Mouse (Mus musculus): ENCODE measurements around the gene Ep300. TPM values are rescaled to one million over a fixed set of nuclear protein-coding genes. Genes with fewer than 3 reads are reported as not detected.
A peak's percentile ranks its signal among the peaks of the same experiment; 100 is the strongest.
"Not testable (repeated sequence)": the region's sequence is repeated elsewhere in the genome, so short reads cannot be mapped to it uniquely, and the experiment has no call there.

The Ep300 gene
- polyA plus RNA-seq, 1 experiment from 2014 or later: 17.3 TPM

DNA sequence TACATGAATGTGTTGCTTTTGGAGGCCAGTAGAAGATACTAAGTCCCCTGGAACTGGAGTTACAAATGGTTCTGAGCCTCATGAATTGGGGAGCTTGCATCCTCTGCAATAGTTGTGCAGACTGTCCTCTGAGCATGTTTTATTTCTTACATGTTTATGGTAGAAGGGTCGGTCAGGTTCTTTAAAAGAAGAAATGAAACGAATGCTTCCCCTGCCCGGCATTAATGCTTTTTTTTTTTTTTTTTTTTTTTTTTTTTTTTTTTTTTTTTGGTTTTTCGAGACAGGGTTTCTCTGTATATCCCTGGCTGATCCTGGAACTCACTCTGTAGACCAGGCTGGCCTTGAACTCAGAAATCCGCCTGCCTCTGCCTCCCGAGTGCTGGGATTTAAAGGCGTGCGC, 13.6 kb downstream of the Ep300 start:
- not testable (repeated sequence) for H3K27me3 ChIP-seq (replicated peaks); H3K4me3 ChIP-seq; H3K4me1 ChIP-seq (replicated peaks); H3K9ac ChIP-seq; H3K9me3 ChIP-seq (replicated peaks); ATAC-seq (ENCODE audit: insufficient number of reproducible peaks, low FRiP score); H3K27ac ChIP-seq (ENCODE audit: poor library complexity, severe bottlenecking); H3K4me2 ChIP-seq
- H3K36me3 ChIP-seq: peaks cover 27% of the 10 kb centered on the region
- WGBS: 93% methylated on average over 8 of the region's 8 CpGs

DNA sequence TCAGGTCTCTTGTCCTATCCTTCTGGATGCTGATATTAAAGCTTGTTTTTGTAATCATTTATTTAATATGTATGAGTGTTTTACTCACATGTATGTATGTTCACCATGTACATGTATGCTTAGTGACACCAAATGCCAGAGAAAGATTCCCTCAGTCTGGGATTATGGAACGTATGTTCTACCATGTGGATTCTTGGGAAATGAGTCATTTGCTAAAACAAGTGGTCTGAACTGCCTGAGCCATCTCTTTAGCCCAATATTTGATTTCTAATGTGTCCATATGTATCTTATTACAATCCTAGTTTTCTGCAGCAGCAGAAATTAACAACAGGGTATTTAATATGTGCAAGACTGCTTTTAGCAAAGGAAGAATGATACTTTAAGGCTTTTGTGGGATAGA, 20.1 kb downstream of the Ep300 start:
- no peak for ATAC-seq (ENCODE audit: insufficient number of reproducible peaks, low FRiP score)

DNA sequence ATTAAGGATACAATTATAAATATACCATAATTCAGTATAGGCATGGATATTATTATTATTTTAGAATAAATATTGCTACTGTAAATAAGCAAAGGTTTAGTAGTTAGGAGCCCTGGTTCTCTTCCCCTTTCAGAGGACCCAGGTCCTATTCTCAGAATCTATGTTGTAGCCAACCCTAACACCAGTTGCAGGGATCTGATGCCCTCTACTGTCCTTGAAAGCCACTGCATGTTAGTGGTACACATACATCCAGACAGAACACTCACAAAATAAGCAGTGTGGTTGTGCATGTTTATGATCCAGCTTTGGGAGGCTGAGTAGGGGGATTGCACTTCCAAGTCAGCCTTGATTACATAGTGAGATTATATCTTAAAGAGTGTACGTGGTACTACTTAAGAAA, 21.5 kb downstream of the Ep300 start:
- H3K9me3 ChIP-seq (replicated peaks): no peaks in the 10 kb centered on the region
- peaks cover 52% of the 10 kb centered on the region for H3K36me3 ChIP-seq
- no peak overlapping the region for H3K9ac ChIP-seq
- H3K27ac ChIP-seq (ENCODE audit: poor library complexity, severe bottlenecking): no peak overlapping the region
- no peaks in the 10 kb centered on the region for H3K4me1 ChIP-seq (replicated peaks)
- H3K4me2 ChIP-seq: no peak overlapping the region
- 86% methylated on average over 1 of the region's 1 CpGs for WGBS
- no peaks in the 10 kb centered on the region for H3K27me3 ChIP-seq (replicated peaks)
- no peak for ATAC-seq (ENCODE audit: insufficient number of reproducible peaks, low FRiP score)
- H3K4me3 ChIP-seq: no peak overlapping the region

More for the DNA sequence above, 20.1 kb downstream of the Ep300 start:
- Histone ChIP-seq H3K4me1 (replicated peaks) (no peaks in the 10 kb centered on the region), H3K9ac (no peak overlapping the region), H3K9me3 (replicated peaks) (no peaks in the 10 kb centered on the region), H3K4me3 (no peak overlapping the region), H3K4me2 (no peak overlapping the region), H3K27ac (ENCODE audit: poor library complexity, severe bottlenecking) (no peak overlapping the region), H3K27me3 (replicated peaks) (no peaks in the 10 kb centered on the region), H3K36me3 (peaks cover 47% of the 10 kb centered on the region)
- WGBS: 28% methylated on average over 1 of the region's 1 CpGs

DNA sequence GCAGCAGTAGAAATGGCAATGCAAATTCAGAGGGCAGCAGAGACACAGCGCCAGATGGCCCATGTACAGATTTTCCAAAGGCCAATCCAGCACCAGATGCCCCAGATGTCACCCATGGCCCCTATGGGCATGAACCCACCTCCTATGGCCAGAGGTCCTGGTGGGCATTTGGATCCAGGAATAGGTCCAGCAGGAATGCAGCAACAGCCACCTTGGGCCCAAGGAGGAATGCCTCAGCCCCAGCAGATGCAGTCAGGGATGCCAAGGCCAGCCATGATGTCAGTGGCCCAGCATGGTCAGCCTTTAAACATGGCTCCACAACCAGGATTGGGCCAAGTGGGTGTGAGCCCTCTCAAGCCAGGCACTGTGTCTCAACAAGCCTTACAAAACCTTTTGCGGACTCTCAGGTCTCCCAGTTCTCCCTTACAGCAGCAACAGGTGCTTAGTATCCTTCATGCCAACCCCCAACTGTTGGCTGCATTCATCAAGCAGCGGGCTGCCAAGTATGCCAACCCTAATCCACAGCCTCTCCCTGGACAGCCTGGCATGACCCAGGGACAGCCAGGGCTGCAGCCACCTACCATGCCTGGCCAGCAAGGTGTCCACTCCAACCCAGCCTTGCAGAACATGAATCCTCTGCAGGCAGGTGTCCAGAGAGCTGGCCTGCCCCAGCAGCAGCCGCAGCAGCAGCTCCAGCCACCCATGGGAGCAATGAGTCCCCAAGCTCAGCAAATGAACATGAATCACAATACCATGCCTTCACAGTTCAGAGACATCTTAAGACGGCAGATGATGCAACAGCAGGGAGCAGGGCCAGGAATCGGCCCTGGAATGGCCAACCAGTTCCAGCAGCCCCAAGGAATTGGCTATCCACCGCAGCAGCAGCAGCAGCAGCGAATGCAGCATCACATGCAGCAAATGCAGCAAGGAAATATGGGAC, 64.6 kb downstream of the Ep300 start:
- 0 out of 2 replicates have a peak, but pooled peaks cover 2% of the 10 kb centered on the region for H3K9me3 ChIP-seq (replicated peaks)
- peaks cover 71% of the 10 kb centered on the region for H3K36me3 ChIP-seq
- H3K27ac ChIP-seq (ENCODE audit: poor library complexity, severe bottlenecking): no peak overlapping the region
- H3K4me3 ChIP-seq: no peak overlapping the region
- H3K4me2 ChIP-seq: no peak overlapping the region
- no peaks in the 10 kb centered on the region for H3K27me3 ChIP-seq (replicated peaks)
- WGBS: 94% methylated on average over 8 of the region's 8 CpGs
- no peak for ATAC-seq (ENCODE audit: insufficient number of reproducible peaks, low FRiP score)
- no peaks in the 10 kb centered on the region for H3K4me1 ChIP-seq (replicated peaks)
- H3K9ac ChIP-seq: no peak overlapping the region

DNA sequence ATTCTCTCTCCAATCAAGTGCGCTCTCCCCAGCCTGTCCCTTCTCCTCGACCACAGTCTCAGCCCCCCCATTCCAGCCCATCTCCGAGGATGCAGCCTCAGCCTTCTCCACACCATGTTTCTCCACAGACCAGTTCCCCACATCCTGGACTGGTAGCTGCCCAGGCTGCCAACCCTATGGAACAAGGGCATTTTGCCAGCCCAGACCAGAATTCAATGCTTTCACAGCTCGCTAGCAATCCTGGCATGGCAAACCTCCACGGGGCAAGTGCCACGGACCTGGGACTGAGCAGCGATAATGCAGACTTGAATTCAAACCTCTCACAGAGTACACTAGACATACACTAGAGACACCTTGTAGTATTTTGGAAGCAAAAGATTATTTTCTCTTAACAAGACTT, 65.5 kb downstream of the Ep300 start:
- Histone ChIP-seq H3K4me2 (no peak overlapping the region), H3K4me3 (no peak overlapping the region), H3K27me3 (replicated peaks) (no peaks in the 10 kb centered on the region), H3K36me3 (peaks cover 62% of the 10 kb centered on the region), H3K4me1 (replicated peaks) (no peaks in the 10 kb centered on the region), H3K9ac (no peak overlapping the region), H3K9me3 (replicated peaks) (0 out of 2 replicates have a peak, but pooled peaks cover 2% of the 10 kb centered on the region), H3K27ac (ENCODE audit: poor library complexity, severe bottlenecking) (no peak overlapping the region)
- ATAC-seq (ENCODE audit: insufficient number of reproducible peaks, low FRiP score): no peak
- WGBS: 84% methylated on average over 7 of the region's 7 CpGs

GRCm38 (mm10) chr15:81661701-81662100, 76.5 kb downstream of the Ep300 start:
- Histone ChIP-seq H3K9ac (no peak overlapping the region), H3K4me2 (no peak overlapping the region), H3K4me3 (no peak overlapping the region), H3K27me3 (replicated peaks) (no peaks in the 10 kb centered on the region), H3K36me3 (peaks cover under 1% of the 10 kb centered on the region; the same call in 1 of the 2 replicates), H3K9me3 (replicated peaks) (0 out of 2 replicates have a peak, but pooled peaks cover 2% of the 10 kb centered on the region), H3K27ac (ENCODE audit: poor library complexity, severe bottlenecking) (no peak overlapping the region), H3K4me1 (replicated peaks) (peaks cover 7% of the 10 kb centered on the region)
- 82% methylated on average over 2 of the region's 2 CpGs for WGBS
- no peak for ATAC-seq (ENCODE audit: insufficient number of reproducible peaks, low FRiP score)

DNA sequence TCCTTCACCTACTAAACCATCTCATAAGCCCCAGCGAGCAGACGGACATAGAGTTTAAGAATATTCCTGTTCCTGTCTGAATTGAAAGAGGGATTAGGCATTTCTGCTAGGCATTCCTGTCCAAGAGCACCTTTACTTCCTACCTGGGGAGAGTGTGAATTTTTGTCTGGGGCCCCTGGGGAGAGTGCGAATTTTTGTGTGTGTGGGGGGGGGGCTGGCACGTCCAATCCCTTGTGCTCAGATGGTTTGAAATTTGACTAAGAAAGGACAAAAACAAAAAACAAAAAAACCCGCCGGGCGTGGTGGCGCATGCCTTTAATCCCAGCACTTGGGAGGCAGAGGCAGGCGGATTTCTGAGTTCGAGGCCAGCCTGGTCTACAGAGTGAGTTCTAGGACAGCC, 78.1 kb downstream of the Ep300 start:
- no peaks in the 10 kb centered on the region for H3K9me3 ChIP-seq (replicated peaks)
- H3K27me3 ChIP-seq (replicated peaks): no peaks in the 10 kb centered on the region
- no peak overlapping the region for H3K27ac ChIP-seq (ENCODE audit: poor library complexity, severe bottlenecking)
- peaks cover 16% of the 10 kb centered on the region for H3K36me3 ChIP-seq
- WGBS: 56% methylated on average over 10 of the region's 10 CpGs
- H3K9ac ChIP-seq: no peak overlapping the region
- ATAC-seq (ENCODE audit: insufficient number of reproducible peaks, low FRiP score): no peak
- peak overlapping the region; percentile 96 for H3K4me2 ChIP-seq
- H3K4me1 ChIP-seq (replicated peaks): peaks cover 7% of the 10 kb centered on the region
- H3K4me3 ChIP-seq: peak overlapping the region; percentile 97

DNA sequence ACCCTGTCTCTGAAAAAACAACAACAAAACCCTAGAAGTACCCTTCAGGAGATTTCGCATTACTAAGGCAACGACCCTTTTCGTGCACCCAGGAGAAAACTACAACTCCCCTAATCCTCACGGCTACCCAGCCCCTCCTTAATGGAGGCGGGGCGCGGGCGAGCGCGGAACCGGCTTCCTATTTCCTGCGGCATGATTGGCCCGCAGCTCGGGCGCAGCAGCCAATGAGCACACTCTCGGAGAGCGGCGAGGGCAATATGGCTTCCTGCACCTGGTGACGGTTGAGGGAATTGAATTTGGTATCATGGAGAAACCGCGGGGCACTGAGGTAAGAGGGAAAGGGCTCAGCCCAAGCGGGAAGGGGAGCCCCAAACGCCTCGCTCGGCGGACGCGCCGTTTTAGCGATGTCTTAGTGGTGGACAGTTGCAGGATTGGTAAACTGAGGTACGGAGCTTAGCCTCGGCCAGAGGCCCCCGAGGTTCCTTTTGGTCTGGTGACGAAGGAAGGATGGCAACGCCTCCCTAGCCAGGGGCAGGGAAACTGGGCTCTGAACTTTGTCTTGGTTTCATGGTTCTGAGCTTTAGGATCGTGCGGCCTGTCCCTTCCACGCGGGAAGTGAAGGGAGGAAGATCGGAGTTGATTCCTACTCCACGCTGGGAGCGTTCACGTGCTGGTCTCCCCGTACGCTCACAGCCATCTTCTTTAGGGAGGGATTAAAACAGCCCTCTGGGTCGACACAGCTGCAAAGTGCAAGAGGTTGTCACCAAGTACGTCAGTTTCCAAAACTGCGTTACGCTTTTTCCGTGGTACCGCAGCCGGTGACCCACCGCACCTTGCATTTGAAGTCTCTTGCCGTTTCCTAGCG, 78.8 kb downstream of the Ep300 start, which contains the start of gene L3mbtl2:
TSS of gene L3mbtl2 (plus strand) at position 193 of the 865 bp plus-strand sequence.
- Histone ChIP-seq H3K27me3 (replicated peaks) (no peaks in the 10 kb centered on the region), H3K4me2 (peak within 1 kb of the TSS; percentile 96), H3K4me1 (replicated peaks) (peaks cover 7% of the 10 kb centered on the region), H3K9ac (peak within 1 kb of the TSS; percentile 82), H3K4me3 (peak within 1 kb of the TSS; percentile 97), H3K27ac (ENCODE audit: poor library complexity, severe bottlenecking) (peak within 1 kb of the TSS; percentile 49; the same call in 1 of the 2 replicates), H3K36me3 (peaks cover 22% of the 10 kb centered on the region), H3K9me3 (replicated peaks) (no peaks in the 10 kb centered on the region)
- ATAC-seq (ENCODE audit: insufficient number of reproducible peaks, low FRiP score): peak; percentile 98
- under 1% methylated on average over 55 of the region's 55 CpGs for WGBS

DNA sequence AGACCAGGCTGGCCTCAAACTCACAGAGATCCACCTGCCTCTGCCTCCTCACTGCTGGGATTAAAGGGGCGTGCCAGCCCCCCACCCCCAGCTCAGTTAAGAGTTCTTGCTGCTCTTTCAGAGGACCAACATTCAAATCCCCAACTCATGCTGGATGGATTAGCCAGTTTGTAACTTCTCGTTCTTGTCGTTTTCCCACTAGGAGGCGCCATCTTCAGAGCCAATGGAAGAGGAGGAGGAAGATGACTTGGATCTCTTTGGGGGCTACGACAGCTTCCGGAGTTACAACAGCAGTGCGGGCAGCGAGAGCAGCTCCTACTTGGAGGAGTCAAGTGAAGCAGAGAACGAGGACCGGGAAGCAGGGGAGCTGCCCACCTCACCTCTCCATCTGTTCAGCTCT, 81.8 kb downstream of the Ep300 start:
- WGBS: 86% methylated on average over 10 of the region's 10 CpGs
- H3K4me3 ChIP-seq: no peak overlapping the region
- H3K36me3 ChIP-seq: peaks cover 39% of the 10 kb centered on the region
- H3K4me1 ChIP-seq (replicated peaks): peaks cover 7% of the 10 kb centered on the region
- H3K9ac ChIP-seq: no peak overlapping the region
- no peaks in the 10 kb centered on the region for H3K27me3 ChIP-seq (replicated peaks)
- ATAC-seq (ENCODE audit: insufficient number of reproducible peaks, low FRiP score): no peak
- H3K9me3 ChIP-seq (replicated peaks): no peaks in the 10 kb centered on the region
- no peak overlapping the region for H3K27ac ChIP-seq (ENCODE audit: poor library complexity, severe bottlenecking)
- H3K4me2 ChIP-seq: no peak overlapping the region

DNA sequence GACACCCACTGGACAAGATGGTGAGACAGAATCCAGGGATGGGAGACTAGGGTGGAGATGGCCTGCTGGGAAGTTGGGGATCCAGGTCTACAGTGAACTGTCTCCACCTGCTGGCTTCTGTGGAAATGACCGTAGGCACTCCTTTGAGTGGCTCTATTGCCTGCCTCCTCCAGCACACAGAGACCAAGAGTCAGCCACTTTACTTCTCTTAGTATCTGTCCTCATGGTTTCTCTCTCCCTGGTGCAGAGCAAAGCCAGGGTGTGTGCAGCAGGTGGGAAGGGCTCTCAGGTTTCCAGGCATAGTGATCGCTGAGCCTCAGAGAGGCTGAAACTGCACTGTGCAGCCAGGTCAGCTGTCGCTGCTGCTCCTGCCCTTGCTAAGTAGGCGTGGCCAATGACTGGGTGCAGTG, 85.1 kb downstream of the Ep300 start:
- Histone ChIP-seq H3K4me3 (no peak overlapping the region), H3K9ac (no peak overlapping the region), H3K27me3 (replicated peaks) (no peaks in the 10 kb centered on the region), H3K4me1 (replicated peaks) (no peaks in the 10 kb centered on the region), H3K4me2 (no peak overlapping the region), H3K9me3 (replicated peaks) (no peaks in the 10 kb centered on the region), H3K36me3 (peaks cover 55% of the 10 kb centered on the region), H3K27ac (ENCODE audit: poor library complexity, severe bottlenecking) (no peak overlapping the region)
- WGBS: 73% methylated on average over 4 of the region's 4 CpGs
- ATAC-seq (ENCODE audit: insufficient number of reproducible peaks, low FRiP score): no peak

GRCm38 (mm10) chr15:81676637-81677036, 91.5 kb downstream of the Ep300 start:
- Histone ChIP-seq H3K27me3 (replicated peaks) (no peaks in the 10 kb centered on the region), H3K4me3 (no peak overlapping the region), H3K36me3 (peaks cover 63% of the 10 kb centered on the region), H3K4me2 (no peak overlapping the region), H3K9ac (no peak overlapping the region), H3K4me1 (replicated peaks) (no peaks in the 10 kb centered on the region; the same call in 1 of the 2 replicates), H3K27ac (ENCODE audit: poor library complexity, severe bottlenecking) (peak overlapping the region; percentile 66), H3K9me3 (replicated peaks) (no peaks in the 10 kb centered on the region)
- ATAC-seq (ENCODE audit: insufficient number of reproducible peaks, low FRiP score): peak; percentile 53
- WGBS: 63% methylated on average over 3 of the region's 3 CpGs
